Comparison of ENCODE assay signal across 11 mouse cellular contexts in genomic region chr11:106821397-106821796, GRCm38 (mm10). TPM values are rescaled to one million over a fixed set of nuclear protein-coding genes. Genes with fewer than 3 reads are reported as not detected.
A peak's percentile ranks its signal among the peaks of the same experiment; 100 is the strongest.
DNase-seq lines count a peak whose midpoint lies in the region; ATAC-seq and TF ChIP-seq lines count a peak whose summit lies in the region.
"Had no signal": no experiment of that assay in that cellular context is flagged by ENCODE, and none has a peak within 500 bp of the region (broad histone marks: within the 10 kb centered on the region; RNA-seq: fewer than 3 reads in every experiment).

No protein-coding gene starts in this region.

- H3K27ac ChIP-seq in embryonic facial prominence, embryonic 15.5 days (replicated peaks): 0 out of 2 replicates have a peak overlapping the region, but pooled peaks have one; percentile 28
- no peak overlapping the region for H3K27ac ChIP-seq in embryonic facial prominence, embryonic 10.5 days (replicated peaks)
- H3K27ac ChIP-seq in hindbrain, postnatal 0 days: peak overlapping the region; percentile 22; the same call in 1 of the 2 replicates
- H3K27ac ChIP-seq in hindbrain, embryonic 16.5 days (ENCODE audit: low read depth, low read length): no peak overlapping the region
- H3K27ac ChIP-seq in lung, embryonic 14.5 days (ENCODE audit: low read depth): 0 out of 2 replicates have a peak overlapping the region, but pooled peaks have one; percentile 39
- H3K27ac ChIP-seq in stomach, embryonic 15.5 days: peak overlapping the region; percentile 11; the same call in 1 of the 2 replicates
- H3K27ac ChIP-seq: limb, embryonic 12.5 days; liver, embryonic 15.5 days had no signal

- H3K27me3 ChIP-seq in embryonic facial prominence, embryonic 15.5 days: no peaks in the 10 kb centered on the region
- H3K27me3 ChIP-seq in embryonic facial prominence, embryonic 10.5 days (replicated peaks; ENCODE audit: low read depth, poor library complexity, severe bottlenecking): no peaks in the 10 kb centered on the region
- H3K27me3 ChIP-seq in hindbrain, postnatal 0 days (ENCODE audit: insufficient read depth, low read length): no peaks in the 10 kb centered on the region
- H3K27me3 ChIP-seq in hindbrain, embryonic 16.5 days (replicated peaks; ENCODE audit: control insufficient read depth, insufficient read depth, low read length): no peaks in the 10 kb centered on the region
- no peaks in the 10 kb centered on the region for H3K27me3 ChIP-seq in lung, embryonic 14.5 days (ENCODE audit: insufficient read depth, low read length)
- H3K27me3 ChIP-seq in stomach, embryonic 15.5 days (replicated peaks): no peaks in the 10 kb centered on the region
- H3K27me3 ChIP-seq: limb, embryonic 12.5 days; liver, embryonic 15.5 days had no signal

- no peak overlapping the region for H3K4me2 ChIP-seq in embryonic facial prominence, embryonic 15.5 days (replicated peaks)
- no peak overlapping the region for H3K4me2 ChIP-seq in hindbrain, postnatal 0 days (ENCODE audit: low read depth, low read length)
- no peak overlapping the region for H3K4me2 ChIP-seq in hindbrain, embryonic 16.5 days (ENCODE audit: low read length)
- H3K4me2 ChIP-seq in lung, embryonic 14.5 days: no peak overlapping the region
- H3K4me2 ChIP-seq in stomach, embryonic 15.5 days: no peak overlapping the region
- H3K4me2 ChIP-seq: limb, embryonic 12.5 days; liver, embryonic 15.5 days had no signal

- no peak for DNase-seq in embryonic facial prominence, embryonic 10.5 days (ENCODE audit: low spot score)
- DNase-seq in hindbrain, postnatal 0 days (ENCODE audit: low spot score): no peak
- no peak for DNase-seq in lung, embryonic 14.5 days
- DNase-seq in lung, postnatal 25 days (ENCODE audit: low spot score): no peak
- DNase-seq: midbrain, embryonic 14.5 days had no signal

- no peak for ATAC-seq in embryonic facial prominence, embryonic 15.5 days (ENCODE audit: insufficient number of reproducible peaks, low FRiP score, low TSS enrichment, low read depth)
- ATAC-seq in hindbrain, postnatal 0 days: no peak
- no peak for ATAC-seq in hindbrain, embryonic 16.5 days
- no peak for ATAC-seq in lung, embryonic 14.5 days (ENCODE audit: insufficient read depth)
- no peak for ATAC-seq in stomach, embryonic 15.5 days (ENCODE audit: insufficient read depth, low FRiP score, low read depth)
- ATAC-seq: inflammation-experienced regulatory T-cells, adult 6 months had no signal

- H3K9ac ChIP-seq in embryonic facial prominence, embryonic 15.5 days: no peak overlapping the region
- no peak overlapping the region for H3K9ac ChIP-seq in hindbrain, postnatal 0 days (replicated peaks; ENCODE audit: low read length)
- no peak overlapping the region for H3K9ac ChIP-seq in hindbrain, embryonic 16.5 days (ENCODE audit: low read depth, low read length)
- H3K9ac ChIP-seq in lung, embryonic 14.5 days: no peak overlapping the region
- H3K9ac ChIP-seq in stomach, embryonic 15.5 days: no peak overlapping the region
- H3K9ac ChIP-seq: limb, embryonic 12.5 days; liver, embryonic 15.5 days had no signal

- TF ChIP-seq CTCF in hindbrain, postnatal 0 days (IDR thresholded peaks at IDR 0.05; ENCODE audit: low read depth): no peak
- TF ChIP-seq CTCF in lung, embryonic 14.5 days (IDR thresholded peaks at IDR 0.05; ENCODE audit: low read depth): no peak

- H3K4me1 ChIP-seq in embryonic facial prominence, embryonic 15.5 days: peaks cover 18% of the 10 kb centered on the region; the same call in 1 of the 2 replicates
- no peaks in the 10 kb centered on the region for H3K4me1 ChIP-seq in embryonic facial prominence, embryonic 10.5 days
- H3K4me1 ChIP-seq in hindbrain, postnatal 0 days (ENCODE audit: insufficient read depth, low read length): 0 out of 2 replicates have a peak, but pooled peaks cover 4% of the 10 kb centered on the region
- peaks cover 10% of the 10 kb centered on the region for H3K4me1 ChIP-seq in hindbrain, embryonic 16.5 days (ENCODE audit: control insufficient read depth, insufficient read depth, low read depth, low read length)
- H3K4me1 ChIP-seq in lung, embryonic 14.5 days (ENCODE audit: insufficient read depth): peaks cover 3% of the 10 kb centered on the region; the same call in 1 of the 2 replicates
- H3K4me1 ChIP-seq in stomach, embryonic 15.5 days: no peaks in the 10 kb centered on the region

- 81% methylated on average over 6 of the region's 6 CpGs for WGBS in embryonic facial prominence, embryonic 15.5 days
- 85% methylated on average over 6 of the region's 6 CpGs for WGBS in embryonic facial prominence, embryonic 10.5 days
- WGBS in hindbrain, postnatal 0 days: 79% methylated on average over 6 of the region's 6 CpGs
- WGBS in hindbrain, embryonic 16.5 days: 87% methylated on average over 6 of the region's 6 CpGs
- 75% methylated on average over 6 of the region's 6 CpGs for WGBS in lung, embryonic 14.5 days
- WGBS in stomach, embryonic 15.5 days: 81% methylated on average over 6 of the region's 6 CpGs

- H3K9me3 ChIP-seq in embryonic facial prominence, embryonic 15.5 days (replicated peaks): no peaks in the 10 kb centered on the region
- no peaks in the 10 kb centered on the region for H3K9me3 ChIP-seq in embryonic facial prominence, embryonic 10.5 days
- H3K9me3 ChIP-seq in hindbrain, postnatal 0 days (ENCODE audit: low read length): no peaks in the 10 kb centered on the region
- H3K9me3 ChIP-seq in hindbrain, embryonic 16.5 days (ENCODE audit: control insufficient read depth, low read length): no peaks in the 10 kb centered on the region
- H3K9me3 ChIP-seq in lung, embryonic 14.5 days (ENCODE audit: low read depth, low read length): no peaks in the 10 kb centered on the region
- no peaks in the 10 kb centered on the region for H3K9me3 ChIP-seq in stomach, embryonic 15.5 days
- H3K9me3 ChIP-seq: limb, embryonic 12.5 days; liver, embryonic 15.5 days had no signal

- no peak overlapping the region for H3K4me3 ChIP-seq in embryonic facial prominence, embryonic 15.5 days (replicated peaks)
- no peak overlapping the region for H3K4me3 ChIP-seq in embryonic facial prominence, embryonic 10.5 days
- no peak overlapping the region for H3K4me3 ChIP-seq in hindbrain, postnatal 0 days (ENCODE audit: low read length)
- no peak overlapping the region for H3K4me3 ChIP-seq in hindbrain, embryonic 16.5 days (ENCODE audit: low read length)
- no peak overlapping the region for H3K4me3 ChIP-seq in lung, embryonic 14.5 days (ENCODE audit: low read depth, low read length)
- H3K4me3 ChIP-seq in stomach, embryonic 15.5 days (replicated peaks): no peak overlapping the region
- H3K4me3 ChIP-seq: limb, embryonic 12.5 days; liver, embryonic 15.5 days had no signal

- H3K36me3 ChIP-seq in embryonic facial prominence, embryonic 15.5 days: peaks cover 80% of the 10 kb centered on the region
- peaks cover 98% of the 10 kb centered on the region for H3K36me3 ChIP-seq in embryonic facial prominence, embryonic 10.5 days (replicated peaks)
- H3K36me3 ChIP-seq in hindbrain, postnatal 0 days (ENCODE audit: insufficient read depth, low read length): peaks cover 30% of the 10 kb centered on the region
- peaks cover 19% of the 10 kb centered on the region for H3K36me3 ChIP-seq in hindbrain, embryonic 16.5 days (ENCODE audit: control insufficient read depth, insufficient read depth, low read length)
- peaks cover 87% of the 10 kb centered on the region for H3K36me3 ChIP-seq in lung, embryonic 14.5 days (ENCODE audit: insufficient read depth)
- peaks cover 27% of the 10 kb centered on the region for H3K36me3 ChIP-seq in stomach, embryonic 15.5 days

RNA-seq across cellular contexts. Expression of gene Cep95, which starts 32.3 kb away (rescaled TPM):
- polyA plus RNA-seq in embryonic facial prominence, embryonic 15.5 days (2015; fragmentation: Nextera tagmentation; extraction: Ambion mirVana): 23.1 and 23.6 TPM in 2 replicates
- 17.6 and 19.7 TPM in 2 replicates for polyA plus RNA-seq in embryonic facial prominence, embryonic 10.5 days (2016; fragmentation: Nextera tagmentation; extraction: Ambion mirVana)
- 2.6 and 9.0 TPM in 2 replicates for total RNA-seq in hindbrain, postnatal 0 days (2014; rRNA removed)
- 7.2 and 8.7 TPM in 2 replicates for polyA plus RNA-seq in hindbrain, postnatal 0 days (2015; fragmentation: Nextera tagmentation; extraction: Ambion mirVana)
- 12.2 and 15.3 TPM in 2 replicates for polyA plus RNA-seq in hindbrain, embryonic 16.5 days (2015; fragmentation: Nextera tagmentation; extraction: Ambion mirVana)
- 17.1 and 18.8 TPM in 2 replicates for polyA plus RNA-seq in lung, embryonic 14.5 days (2014; fragmentation: Nextera tagmentation; extraction: Ambion mirVana)
- polyA plus RNA-seq in stomach, embryonic 15.5 days (2015; fragmentation: Nextera tagmentation; extraction: Ambion mirVana): 17.7 and 19.9 TPM in 2 replicates

RNA-seq across cellular contexts. Expression of gene Ddx5, which starts 32.4 kb away (rescaled TPM):
- 297 and 314 TPM in 2 replicates for polyA plus RNA-seq in embryonic facial prominence, embryonic 15.5 days (2015; fragmentation: Nextera tagmentation; extraction: Ambion mirVana)
- polyA plus RNA-seq in embryonic facial prominence, embryonic 10.5 days (2016; fragmentation: Nextera tagmentation; extraction: Ambion mirVana): 312 and 326 TPM in 2 replicates
- 288 and 416 TPM in 2 replicates for total RNA-seq in hindbrain, postnatal 0 days (2014; rRNA removed)
- 272 and 274 TPM in 2 replicates for polyA plus RNA-seq in hindbrain, postnatal 0 days (2015; fragmentation: Nextera tagmentation; extraction: Ambion mirVana)
- 315 and 329 TPM in 2 replicates for polyA plus RNA-seq in hindbrain, embryonic 16.5 days (2015; fragmentation: Nextera tagmentation; extraction: Ambion mirVana)
- 408 and 429 TPM in 2 replicates for polyA plus RNA-seq in lung, embryonic 14.5 days (2014; fragmentation: Nextera tagmentation; extraction: Ambion mirVana)
- polyA plus RNA-seq in stomach, embryonic 15.5 days (2015; fragmentation: Nextera tagmentation; extraction: Ambion mirVana): 295 and 312 TPM in 2 replicates

RNA-seq across cellular contexts. Expression of gene Polg2, which starts 42.1 kb away (rescaled TPM):
- polyA plus RNA-seq in embryonic facial prominence, embryonic 15.5 days (2015; fragmentation: Nextera tagmentation; extraction: Ambion mirVana): 12.7 and 13.8 TPM in 2 replicates
- 9.9 and 11.2 TPM in 2 replicates for polyA plus RNA-seq in embryonic facial prominence, embryonic 10.5 days (2016; fragmentation: Nextera tagmentation; extraction: Ambion mirVana)
- total RNA-seq in hindbrain, postnatal 0 days (2014; rRNA removed): 8.3 and 12.9 TPM in 2 replicates
- polyA plus RNA-seq in hindbrain, postnatal 0 days (2015; fragmentation: Nextera tagmentation; extraction: Ambion mirVana): 9.5 and 11.4 TPM in 2 replicates
- 9.1 and 9.9 TPM in 2 replicates for polyA plus RNA-seq in hindbrain, embryonic 16.5 days (2015; fragmentation: Nextera tagmentation; extraction: Ambion mirVana)
- polyA plus RNA-seq in lung, embryonic 14.5 days (2014; fragmentation: Nextera tagmentation; extraction: Ambion mirVana): 8.6 and 9.9 TPM in 2 replicates
- polyA plus RNA-seq in stomach, embryonic 15.5 days (2015; fragmentation: Nextera tagmentation; extraction: Ambion mirVana): 9.7 and 11.1 TPM in 2 replicates

Comparison
In these comparisons a context has a peak if more than half of its experiments do, and no peak if none do; other contexts are left out.
1. H3K27ac ChIP-seq: peak in embryonic facial prominence, embryonic 15.5 days (single experiment), hindbrain, postnatal 0 days (single experiment), lung, embryonic 14.5 days (single experiment) and stomach, embryonic 15.5 days (single experiment); none in embryonic facial prominence, embryonic 10.5 days (single experiment) and hindbrain, embryonic 16.5 days (single experiment).